Mouse (Mus musculus) liver, embryonic 14.5 days (tissue): ENCODE measurements around the gene Hspb9. TPM values are rescaled to one million over a fixed set of nuclear protein-coding genes. Genes with fewer than 3 reads are reported as not detected.

Source experiments
- ATAC-seq: fragments of 200-750 bp; cut with Nextera tagmentation; 2 replicates; pipeline ENCODE4 v1.8.0; 2017; ENCODE audit warnings: moderate number of reproducible peaks, mild to moderate bottlenecking, moderate library complexity; ENCODE audit not compliant: insufficient read depth
- DNase-seq, 3 experiments: peaks; one replicate each; pipeline ENCODE4 v3.0.0-alpha.2; 2012 to 2013; ENCODE audit warnings: low read depth in 3 of 3, low spot score in 3 of 3
- H3K27ac ChIP-seq: fragments of 300-500 bp; sonication (generic); 2 replicates; pipeline ENCODE4 v1.5.1; 2014; ENCODE audit warnings: moderate library complexity, mild to moderate bottlenecking, control low read depth, inconsistent platforms
- H3K27me3 ChIP-seq: fragments of 300-500 bp; sonication (generic); 2 replicates; pipeline ENCODE4 v1.6.1; 2014; ENCODE audit warnings: mild to moderate bottlenecking, low read length, moderate library complexity; ENCODE audit not compliant: control insufficient read depth, insufficient read depth
- H3K36me3 ChIP-seq: fragments of 300-500 bp; sonication (generic); replicated peaks from 2 replicates; pipeline ENCODE4 v1.6.1; 2014; ENCODE audit warnings: low read depth; ENCODE audit not compliant: control insufficient read depth, insufficient read depth
- H3K4me1 ChIP-seq, 2 experiments: fragments of 200-500 bp in 1 of 2; fragments of 300-500 bp in 1 of 2; sonication (generic) in 1 of 2; replicated peaks; 2 replicates each; pipeline ENCODE4 v1.6.1; 2012 to 2014; ENCODE audit warnings: antibody characterized with exemption in 1 of 2, inconsistent platforms in 1 of 2, low read length in 1 of 2; ENCODE audit not compliant: control insufficient read depth in 2 of 2, insufficient read depth in 2 of 2
- H3K4me2 ChIP-seq: fragments of 300-500 bp; sonication (generic); 2 replicates; pipeline ENCODE4 v1.6.1; 2014; ENCODE audit warnings: low read depth, mild to moderate bottlenecking, control low read depth, moderate library complexity
- H3K4me3 ChIP-seq, 2 experiments: fragments of 200-500 bp in 1 of 2; fragments of 300-500 bp in 1 of 2; sonication (generic) in 1 of 2; 2 replicates each; pipeline ENCODE4 v1.5.1; 2012 to 2014; ENCODE audit warnings: low read depth in 2 of 2, low read length in 2 of 2, mild to moderate bottlenecking in 2 of 2, control low read depth in 1 of 2, inconsistent platforms in 1 of 2, moderate library complexity in 1 of 2; ENCODE audit not compliant: insufficient read depth in 1 of 2
- H3K9ac ChIP-seq: fragments of 300-500 bp; sonication (generic); replicated peaks from 2 replicates; pipeline ENCODE4 v1.6.1; 2014; ENCODE audit warnings: mild to moderate bottlenecking, control low read depth, moderate library complexity
- H3K9me3 ChIP-seq: fragments of 300-500 bp; sonication (generic); 2 replicates; pipeline ENCODE4 v1.6.1; 2016; ENCODE audit warnings: low read length, mixed read lengths; ENCODE audit not compliant: control insufficient read depth
- CTCF ChIP-seq: IDR thresholded peaks from 2 replicates; pipeline ENCODE4 v1.5.1; 2016; ENCODE audit warnings: antibody characterized with exemption, low read depth, control low read depth
- EP300 ChIP-seq: IDR thresholded peaks from 2 replicates; pipeline ENCODE4 v1.6.1; 2016; ENCODE audit warnings: antibody characterized with exemption, low read depth
- WGBS: fragments of 180-500 bp; shearing (Covaris S2); extraction: QIAGEN DNeasy Blood & Tissue Kit; methylation state at CpG from one replicate; pipeline ENCODE4 v1.1.7; 2014; ENCODE audit not compliant: insufficient replicate concordance; 5-methylcytosine and 5-hydroxymethylcytosine counted together
- polyA plus RNA-seq, 2 experiments: library from polyadenylated mRNA; depleted of rRNA in 1 of 2; stranded (reverse) in 1 of 2; unstranded in 1 of 2; fragments of >200 nt; fragmentation: Nextera tagmentation in 1 of 2; extraction: Ambion mirVana in 1 of 2; gene quantifications; 2 replicates each; pipeline versions ENCODE4 v1.2.1 to v1.2.3; 2012 to 2014

The Hspb9 gene
- polyA plus RNA-seq (2012; rRNA removed) (not detected in 2 replicates), polyA plus RNA-seq (2014; fragmentation: Nextera tagmentation; extraction: Ambion mirVana) (0.14 TPM in 1 of 2 replicates, not detected in the other)

- H3K27ac ChIP-seq, result peak within 1 kb of the TSS; percentile 67
- H3K27me3 ChIP-seq, result no peaks in the 10 kb centered on the region
- peak within 1 kb of the TSS; percentile 28 to 50 for H3K4me3 ChIP-seq
- ATAC-seq, result peak; percentile 71
- no peaks in the 10 kb centered on the region for H3K9me3 ChIP-seq
- peaks cover 40% of the 10 kb centered on the region for H3K36me3 ChIP-seq
- peak within 1 kb of the TSS; percentile 41 for H3K9ac ChIP-seq
- peak within 1 kb of the TSS; percentile 97 for H3K4me2 ChIP-seq
- WGBS, result 3% methylated on average over 38 of the region's 38 CpGs
- TF ChIP-seq EP300 (no peak), CTCF (no peak)
- H3K4me1 ChIP-seq, result peaks cover 25 to 33% of the 10 kb centered on the region in 2 experiments
- DNase-seq, result peak; percentile 63 to 64 (median 64)
Observed at GRCm38 (mm10) chr11:100713735-100714533, at the start of gene Hspb9. Gene Hspb9, plus strand, starts transcription at chr11:100713850.

- Histone ChIP-seq H3K4me3 (no peak overlapping the region), H3K27me3 (peaks cover 3% of the 10 kb centered on the region), H3K9me3 (no peaks in the 10 kb centered on the region), H3K4me2 (no peak overlapping the region), H3K4me1 (no peaks in the 10 kb centered on the region), H3K27ac (no peak overlapping the region), H3K9ac (no peak overlapping the region), H3K36me3 (no peaks in the 10 kb centered on the region)
- DNase-seq, result no peak
- WGBS, result 79% methylated on average over 1 of the region's 1 CpGs
- TF ChIP-seq EP300, result no peak
- TF ChIP-seq CTCF, result no peak
- no peak for ATAC-seq
Observed at GRCm38 (mm10) chr11:100671049-100671448, 42.6 kb upstream of the Hspb9 start.

- no peaks in the 10 kb centered on the region for H3K9me3 ChIP-seq
- H3K4me2 ChIP-seq, result no peak overlapping the region
- no peak overlapping the region for H3K27ac ChIP-seq
- no peaks in the 10 kb centered on the region for H3K4me1 ChIP-seq
- WGBS, result 39% methylated on average over 2 of the region's 2 CpGs
- H3K4me3 ChIP-seq, result no peak overlapping the region
- no peak overlapping the region for H3K9ac ChIP-seq
- TF ChIP-seq EP300, result no peak
- no peak for TF ChIP-seq CTCF
- no peaks in the 10 kb centered on the region for H3K36me3 ChIP-seq
- DNase-seq (no peak), ATAC-seq (no peak)
- H3K27me3 ChIP-seq, result peaks cover 3% of the 10 kb centered on the region
Observed at GRCm38 (mm10) chr11:100671956-100672355, 41.7 kb upstream of the Hspb9 start.

- H3K36me3 ChIP-seq, result no peaks in the 10 kb centered on the region
- no peak overlapping the region for H3K27ac ChIP-seq
- no peak overlapping the region for H3K9ac ChIP-seq
- no peak for TF ChIP-seq EP300
- TF ChIP-seq CTCF, result no peak
- H3K4me1 ChIP-seq, result no peaks in the 10 kb centered on the region
- H3K4me2 ChIP-seq, result no peak overlapping the region
- H3K4me3 ChIP-seq, result no peak overlapping the region
- 12% methylated on average over 23 of the region's 23 CpGs for WGBS
- no peaks in the 10 kb centered on the region for H3K9me3 ChIP-seq
- peaks cover 3% of the 10 kb centered on the region for H3K27me3 ChIP-seq
- DNase-seq (no peak), ATAC-seq (no peak)
Observed at GRCm38 (mm10) chr11:100673169-100673568, 40.5 kb upstream of the Hspb9 start.

GRCm38 (mm10) chr11:100677810-100678209 lies 35.8 kb upstream of the Hspb9 start:
- Histone ChIP-seq H3K36me3 (no peaks in the 10 kb centered on the region), H3K4me1 (no peaks in the 10 kb centered on the region), H3K9me3 (no peaks in the 10 kb centered on the region), H3K4me2 (no peak overlapping the region), H3K9ac (no peak overlapping the region), H3K27ac (no peak overlapping the region), H3K4me3 (no peak overlapping the region), H3K27me3 (no peaks in the 10 kb centered on the region; the same call in none of the 2 replicates)
- DNase-seq (no peak), ATAC-seq (no peak)
- TF ChIP-seq EP300 (no peak), CTCF (no peak)
- 41% methylated on average over 7 of the region's 7 CpGs for WGBS
